Mouse (Mus musculus) hindbrain, embryonic 14.5 days (tissue): ENCODE measurements around the gene Fbxl17. TPM values are rescaled to one million over a fixed set of nuclear protein-coding genes. Genes with fewer than 3 reads are reported as not detected.
A peak's percentile ranks its signal among the peaks of the same experiment; 100 is the strongest.

Experiments
- ATAC-seq: fragments of 200-750 bp; cut with Nextera tagmentation; 2 replicates; pipeline ENCODE4 v1.8.0; 2017; ENCODE audit warnings: moderate number of reproducible peaks, mild to moderate bottlenecking, moderate TSS enrichment, moderate library complexity; ENCODE audit not compliant: low FRiP score
- DNase-seq: peaks from one replicate; pipeline ENCODE4 v3.0.0-alpha.2; 2015; ENCODE audit warnings: low spot score
- H3K27ac ChIP-seq: fragments of 300-500 bp; sonication (generic); 2 replicates; pipeline ENCODE4 v1.5.1; 2014; ENCODE audit warnings: mild to moderate bottlenecking, moderate library complexity
- H3K27me3 ChIP-seq: fragments of 300-500 bp; sonication (generic); 2 replicates; pipeline ENCODE4 v1.6.1; 2014; ENCODE audit warnings: mild to moderate bottlenecking, low read length, mixed read lengths; ENCODE audit not compliant: control insufficient read depth, insufficient read depth
- H3K36me3 ChIP-seq: fragments of 300-500 bp; sonication (generic); replicated peaks from 2 replicates; pipeline ENCODE4 v1.6.1; 2014; ENCODE audit not compliant: control insufficient read depth, insufficient read depth
- H3K4me1 ChIP-seq: fragments of 300-500 bp; sonication (generic); replicated peaks from 2 replicates; pipeline ENCODE4 v1.6.1; 2014; ENCODE audit warnings: antibody characterized with exemption, low read length, mixed read lengths; ENCODE audit not compliant: control insufficient read depth, insufficient read depth
- H3K4me2 ChIP-seq: fragments of 300-500 bp; sonication (generic); replicated peaks from 2 replicates; pipeline ENCODE4 v1.6.1; 2014; ENCODE audit warnings: mild to moderate bottlenecking, moderate library complexity
- H3K4me3 ChIP-seq: fragments of 300-500 bp; sonication (generic); replicated peaks from 2 replicates; pipeline ENCODE4 v1.5.1; 2014; ENCODE audit warnings: mild to moderate bottlenecking, low read length
- H3K9ac ChIP-seq: fragments of 300-500 bp; sonication (generic); 2 replicates; pipeline ENCODE4 v1.6.1; 2014
- H3K9me3 ChIP-seq: fragments of 300-500 bp; sonication (generic); 2 replicates; pipeline ENCODE4 v1.6.1; 2016; ENCODE audit warnings: low read length; ENCODE audit not compliant: control insufficient read depth
- WGBS: fragments of 180-500 bp; shearing (Covaris S2); extraction: QIAGEN DNeasy Blood & Tissue Kit; methylation state at CpG from one replicate; pipeline ENCODE4 v1.1.7; 2014; 5-methylcytosine and 5-hydroxymethylcytosine counted together
- polyA plus RNA-seq: library from polyadenylated mRNA; unstranded; fragments of >200 nt; fragmentation: Nextera tagmentation; extraction: Ambion mirVana; gene quantifications from 2 replicates; pipeline ENCODE4 v1.2.1, GENCODE M21; 2014

The Fbxl17 gene
- polyA plus RNA-seq, 1 experiment from 2014 or later: 14.5 TPM

DNA sequence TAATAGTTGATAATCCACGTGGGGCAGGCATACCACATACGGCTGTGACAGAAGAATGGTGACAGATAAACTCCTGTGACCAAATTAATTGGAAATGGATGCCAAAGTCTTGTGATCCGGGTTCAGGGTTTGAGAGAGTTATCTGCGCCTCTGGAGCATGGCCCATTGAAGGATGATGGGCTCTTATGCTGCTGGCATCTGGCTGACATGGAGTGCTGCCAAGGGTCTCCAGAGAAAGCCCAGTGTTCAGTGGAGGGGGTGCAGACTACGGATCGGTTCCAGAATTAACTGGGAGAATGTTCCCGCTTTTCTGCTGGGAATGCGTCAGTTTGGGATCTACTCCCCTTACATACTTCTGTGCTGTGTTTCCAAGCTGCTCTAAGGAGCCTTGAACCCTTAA, 308.5 kb downstream of the Fbxl17 start:
- Histone ChIP-seq H3K36me3 (no peaks in the 10 kb centered on the region), H3K9ac (no peak overlapping the region), H3K4me2 (no peak overlapping the region), H3K9me3 (no peaks in the 10 kb centered on the region), H3K4me3 (no peak overlapping the region), H3K27ac (no peak overlapping the region), H3K27me3 (no peaks in the 10 kb centered on the region), H3K4me1 (0 out of 2 replicates have a peak, but pooled peaks cover 5% of the 10 kb centered on the region)
- DNase-seq (no peak), ATAC-seq (peak; percentile 55; the same call in 1 of the 2 replicates)
- WGBS: 62% methylated on average over 8 of the region's 8 CpGs

DNA sequence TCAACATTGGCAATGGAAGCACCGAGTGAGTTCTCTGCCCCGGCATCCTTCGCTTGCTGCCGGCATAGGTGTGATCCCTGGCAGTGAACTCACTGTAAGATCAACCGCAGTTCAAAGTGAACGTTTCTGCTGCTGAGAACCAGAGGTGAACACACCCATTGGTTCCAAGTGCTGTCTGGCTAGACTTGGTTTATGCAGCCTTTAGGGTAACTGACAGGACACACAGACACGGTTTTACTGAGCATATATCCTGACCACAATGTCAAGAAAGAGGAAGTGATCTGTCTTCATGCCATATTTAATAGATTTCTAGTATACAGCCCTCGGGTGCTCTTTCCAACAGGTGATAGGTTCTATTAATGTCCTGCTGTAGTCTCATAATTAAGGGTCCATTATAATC, 310.5 kb downstream of the Fbxl17 start:
- Histone ChIP-seq H3K27ac (no peak overlapping the region), H3K27me3 (no peaks in the 10 kb centered on the region), H3K4me2 (no peak overlapping the region), H3K4me3 (no peak overlapping the region), H3K9ac (no peak overlapping the region), H3K9me3 (no peaks in the 10 kb centered on the region), H3K4me1 (peaks cover 14% of the 10 kb centered on the region), H3K36me3 (no peaks in the 10 kb centered on the region)
- DNase-seq (no peak), ATAC-seq (no peak)
- WGBS: 89% methylated on average over 8 of the region's 8 CpGs

DNA sequence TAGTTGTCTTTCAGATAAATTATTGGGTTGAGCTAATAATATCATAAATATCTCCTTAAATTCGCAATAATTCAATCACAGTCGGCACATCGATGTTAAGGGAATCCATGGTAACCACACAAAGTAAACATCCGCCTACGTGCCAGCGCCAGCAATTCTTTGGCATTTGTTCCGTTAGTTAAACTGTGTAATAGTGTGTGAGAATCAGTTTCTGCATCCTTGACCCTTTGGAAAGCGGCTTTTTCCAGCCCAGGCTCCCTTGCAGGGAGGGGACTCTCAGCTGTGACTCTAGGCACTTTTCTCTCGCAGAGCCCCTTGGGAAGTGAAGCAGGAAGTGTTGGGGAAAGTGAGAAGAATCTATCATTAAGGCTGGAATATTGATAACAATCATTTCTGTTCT, 314.3 kb downstream of the Fbxl17 start:
- DNase-seq (peak; percentile 59), ATAC-seq (peak; percentile 57)
- no peaks in the 10 kb centered on the region for H3K27me3 ChIP-seq
- H3K4me1 ChIP-seq: peaks cover 9% of the 10 kb centered on the region
- no peak overlapping the region for H3K9ac ChIP-seq
- no peak overlapping the region for H3K4me3 ChIP-seq
- no peaks in the 10 kb centered on the region for H3K9me3 ChIP-seq
- H3K36me3 ChIP-seq: no peaks in the 10 kb centered on the region
- WGBS: 16% methylated on average over 9 of the region's 9 CpGs
- peak overlapping the region; percentile 31 for H3K4me2 ChIP-seq
- no peak overlapping the region for H3K27ac ChIP-seq

DNA sequence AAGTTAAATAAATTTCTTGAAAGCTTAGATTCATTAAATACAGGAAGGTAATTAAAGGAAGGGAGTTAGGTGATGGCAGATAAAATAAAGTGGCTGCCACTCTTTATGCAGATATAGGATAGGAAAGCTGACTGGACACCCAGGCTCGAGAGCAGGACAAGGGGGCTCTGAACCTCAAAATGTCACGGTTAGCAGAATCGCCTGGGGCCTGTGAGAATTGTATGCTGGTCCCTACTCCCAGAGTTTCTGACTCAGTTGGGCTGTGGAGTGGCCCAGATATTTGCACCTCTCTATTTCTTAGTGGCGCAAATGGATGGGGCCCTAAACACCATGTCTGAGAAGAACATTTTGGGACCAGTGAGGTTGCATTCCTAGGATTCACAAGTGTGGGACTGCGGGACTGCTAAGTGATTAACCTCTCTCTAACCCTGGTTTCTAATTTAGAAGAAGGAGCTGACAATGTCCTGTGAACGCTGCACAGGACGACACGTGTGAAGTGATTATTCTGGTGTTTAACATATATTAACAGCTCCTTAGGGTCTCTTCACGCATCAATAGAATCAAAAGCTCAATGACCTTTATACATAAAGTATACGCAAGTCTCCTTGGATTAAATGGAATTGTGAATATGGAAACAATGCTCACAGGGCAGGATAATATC, 314.8 kb downstream of the Fbxl17 start:
- ATAC-seq (no peak), DNase-seq (no peak)
- H3K4me2 ChIP-seq: 0 out of 2 replicates have a peak overlapping the region, but pooled peaks have one; percentile 31
- no peaks in the 10 kb centered on the region for H3K9me3 ChIP-seq
- WGBS: 32% methylated on average over 10 of the region's 10 CpGs
- no peak overlapping the region for H3K4me3 ChIP-seq
- H3K36me3 ChIP-seq: no peaks in the 10 kb centered on the region
- H3K27ac ChIP-seq: no peak overlapping the region
- no peaks in the 10 kb centered on the region for H3K27me3 ChIP-seq
- H3K4me1 ChIP-seq: peaks cover 9% of the 10 kb centered on the region
- no peak overlapping the region for H3K9ac ChIP-seq

DNA sequence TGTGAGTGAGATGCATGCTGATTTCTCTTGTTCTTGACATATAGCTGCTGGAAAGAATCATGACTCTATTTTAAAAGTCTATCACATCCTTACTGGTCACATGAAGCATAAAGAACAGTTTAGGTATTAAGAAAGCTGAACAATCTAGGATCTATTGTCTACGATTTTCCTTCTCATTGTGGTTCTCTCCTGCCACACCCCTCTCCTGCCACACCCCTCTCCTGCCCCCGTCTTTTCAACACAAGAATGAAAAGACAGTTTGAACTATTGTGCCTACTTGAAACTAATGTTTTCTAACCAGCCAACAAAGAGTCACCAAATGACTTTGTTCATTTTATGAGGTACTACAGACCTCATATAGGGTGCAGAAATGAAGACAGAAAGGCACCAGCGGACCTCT, 316.4 kb downstream of the Fbxl17 start:
- H3K4me1 ChIP-seq: peaks cover 9% of the 10 kb centered on the region
- no peak for DNase-seq

DNA sequence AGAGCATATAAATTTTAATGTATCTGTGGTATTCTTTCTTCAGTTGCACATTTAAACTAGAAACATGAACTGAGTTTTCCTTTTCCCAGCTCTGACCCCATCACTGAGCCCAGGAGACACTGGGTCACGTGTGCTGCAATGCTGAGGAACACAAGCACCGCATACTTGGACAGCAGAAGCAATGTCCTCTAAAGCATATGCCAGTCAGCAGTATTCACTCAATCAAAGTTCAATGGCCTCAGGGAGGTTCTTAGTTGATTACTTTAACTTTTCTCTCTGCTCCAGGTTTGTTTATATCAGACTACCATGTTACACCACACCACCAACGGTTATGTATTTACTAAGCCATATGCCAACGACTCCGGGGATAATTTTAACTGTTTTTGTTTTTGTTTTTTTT, 318.2 kb downstream of the Fbxl17 start:
- Histone ChIP-seq H3K9ac (no peak overlapping the region), H3K27ac (no peak overlapping the region), H3K4me2 (no peak overlapping the region), H3K9me3 (no peaks in the 10 kb centered on the region), H3K36me3 (no peaks in the 10 kb centered on the region), H3K27me3 (no peaks in the 10 kb centered on the region), H3K4me3 (no peak overlapping the region), H3K4me1 (peaks cover 9% of the 10 kb centered on the region)
- ATAC-seq: no peak
- no peak for DNase-seq
- 88% methylated on average over 5 of the region's 5 CpGs for WGBS

More for the DNA sequence above, 316.4 kb downstream of the Fbxl17 start:
- Histone ChIP-seq H3K9me3 (no peaks in the 10 kb centered on the region), H3K36me3 (no peaks in the 10 kb centered on the region), H3K27me3 (no peaks in the 10 kb centered on the region), H3K4me3 (no peak overlapping the region), H3K4me2 (no peak overlapping the region), H3K9ac (no peak overlapping the region), H3K27ac (no peak overlapping the region)
- WGBS: 54% methylated on average over 3 of the region's 3 CpGs
- ATAC-seq: no peak

DNA sequence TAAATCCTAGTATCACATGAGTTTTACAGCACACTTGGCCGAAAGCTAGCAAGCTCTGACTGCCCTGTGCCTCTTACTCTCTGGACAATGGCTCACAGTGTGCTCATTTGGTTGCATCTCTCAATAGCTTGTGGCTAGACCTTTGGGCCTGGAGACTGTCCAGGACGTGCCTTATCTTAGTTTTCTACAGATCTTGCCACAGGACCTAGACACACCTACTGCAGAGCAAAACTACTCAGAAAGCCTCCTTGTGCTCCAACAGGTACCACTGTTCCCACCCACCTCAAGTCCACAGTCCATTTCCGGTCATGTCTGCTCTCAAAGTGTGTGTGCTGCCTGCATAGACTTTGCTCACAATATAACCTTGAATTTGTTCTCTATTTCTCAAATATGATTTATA, 319.8 kb downstream of the Fbxl17 start:
- H3K9ac ChIP-seq: no peak overlapping the region

DNA sequence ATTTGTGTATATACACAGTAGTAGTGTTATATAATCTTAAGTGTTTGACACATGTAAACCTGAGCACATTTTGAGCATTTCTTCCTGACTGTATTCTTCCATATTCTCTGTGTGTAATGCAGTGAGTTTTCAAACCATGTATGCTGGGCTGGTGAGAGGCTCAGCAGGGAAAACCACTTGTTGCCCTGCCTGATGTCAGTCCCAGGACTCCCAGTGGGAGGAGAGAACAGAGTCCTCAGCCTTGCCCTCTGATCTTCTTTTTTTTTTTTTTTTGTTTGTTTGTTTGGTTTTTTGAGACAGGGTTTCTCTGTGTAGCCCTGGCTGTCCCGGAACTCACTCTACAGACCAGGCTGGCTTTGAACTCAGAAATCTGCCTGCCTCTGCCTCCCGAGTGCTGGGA, 321.5 kb downstream of the Fbxl17 start:
- no peak overlapping the region for H3K27ac ChIP-seq
- DNase-seq (no peak), ATAC-seq (no peak)
- WGBS: 100% methylated on average over 2 of the region's 2 CpGs
- H3K36me3 ChIP-seq: no peaks in the 10 kb centered on the region
- peaks cover 10% of the 10 kb centered on the region; the same call in 1 of the 2 replicates for H3K4me1 ChIP-seq
- no peak overlapping the region for H3K4me3 ChIP-seq
- no peaks in the 10 kb centered on the region for H3K27me3 ChIP-seq
- H3K9ac ChIP-seq: no peak overlapping the region
- H3K9me3 ChIP-seq: no peaks in the 10 kb centered on the region
- H3K4me2 ChIP-seq: no peak overlapping the region

More for the DNA sequence above, 319.8 kb downstream of the Fbxl17 start:
- Histone ChIP-seq H3K9me3 (no peaks in the 10 kb centered on the region), H3K36me3 (no peaks in the 10 kb centered on the region), H3K4me1 (peaks cover 10% of the 10 kb centered on the region), H3K4me3 (no peak overlapping the region), H3K27ac (no peak overlapping the region), H3K27me3 (no peaks in the 10 kb centered on the region), H3K4me2 (no peak overlapping the region)
- 90% methylated on average over 3 of the region's 3 CpGs for WGBS
- DNase-seq: no peak
- ATAC-seq: no peak

DNA sequence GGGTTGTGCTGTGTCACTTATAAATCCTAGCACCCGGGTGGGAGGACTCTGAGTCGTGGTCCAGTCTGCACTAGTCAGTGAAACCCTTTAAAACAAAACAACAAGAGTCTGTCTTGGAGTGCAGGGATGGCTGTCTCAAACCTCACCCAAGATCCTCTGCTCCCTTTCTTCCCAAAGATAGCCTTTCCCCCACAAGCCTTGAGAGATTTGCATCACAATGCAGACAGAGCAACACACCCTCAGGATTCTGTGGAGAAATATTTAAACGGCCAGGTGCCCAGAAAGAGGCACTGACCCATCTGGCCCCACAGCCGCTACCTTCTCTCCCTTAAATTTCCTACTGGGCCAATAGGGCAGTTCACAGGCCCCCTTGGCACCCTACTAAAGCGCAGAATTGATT, 323.4 kb downstream of the Fbxl17 start:
- ATAC-seq: no peak
- Histone ChIP-seq H3K4me1 (peaks cover 27% of the 10 kb centered on the region), H3K4me2 (no peak overlapping the region), H3K27ac (no peak overlapping the region), H3K36me3 (no peaks in the 10 kb centered on the region), H3K4me3 (no peak overlapping the region), H3K9ac (no peak overlapping the region), H3K27me3 (no peaks in the 10 kb centered on the region), H3K9me3 (no peaks in the 10 kb centered on the region)
- WGBS: 45% methylated on average over 5 of the region's 5 CpGs
- no peak for DNase-seq

DNA sequence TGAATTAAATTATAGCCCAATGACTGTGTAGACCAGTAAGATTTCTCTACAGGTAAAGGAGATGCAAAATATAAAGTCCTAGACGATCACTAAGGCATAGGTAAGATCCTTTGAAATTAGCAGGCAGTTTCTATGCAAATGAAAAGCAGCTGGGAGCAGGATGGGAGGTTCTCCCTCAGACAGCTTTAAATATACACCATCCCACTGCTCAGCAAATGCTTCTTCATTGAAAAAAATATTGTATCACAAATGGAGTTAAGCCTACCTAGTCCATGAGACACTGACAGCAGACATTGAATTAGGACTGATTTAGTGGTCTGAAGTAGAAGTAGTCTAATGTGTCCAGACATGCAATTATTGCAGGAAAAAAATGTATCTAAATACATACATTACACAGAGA, 327.1 kb downstream of the Fbxl17 start:
- H3K9ac ChIP-seq: no peak overlapping the region
- H3K27me3 ChIP-seq: no peaks in the 10 kb centered on the region
- peaks cover 32% of the 10 kb centered on the region for H3K4me1 ChIP-seq
- no peaks in the 10 kb centered on the region for H3K9me3 ChIP-seq
- WGBS: 33% methylated on average over 1 of the region's 1 CpGs
- no peak overlapping the region for H3K4me3 ChIP-seq
- no peaks in the 10 kb centered on the region for H3K36me3 ChIP-seq
- DNase-seq (no peak), ATAC-seq (0 out of 2 replicates have a peak, but pooled peaks have one; percentile 21)
- H3K27ac ChIP-seq: peak overlapping the region; percentile 28
- no peak overlapping the region for H3K4me2 ChIP-seq
